Mouse (Mus musculus) limb, embryonic 12.5 days (tissue): ENCODE measurements at regions not wholly inside any gene's neighbourhood (a gene's known extent, or its start where the extent isn't known, plus 50 kb on each side); places are given as distances from the start of the nearest gene placed in this dataset.

Experiments
- ATAC-seq: fragments of 200-750 bp; cut with Nextera tagmentation; 2 replicates; pipeline ENCODE4 v1.8.0; 2017; ENCODE audit warnings: low read depth, moderate TSS enrichment; ENCODE audit not compliant: insufficient number of reproducible peaks, insufficient read depth, low FRiP score, low TSS enrichment
- H3K27ac ChIP-seq: fragments of 300-500 bp; sonication (generic); 2 replicates; pipeline ENCODE4 v1.5.1; 2016; ENCODE audit warnings: mild to moderate bottlenecking, moderate library complexity
- H3K27me3 ChIP-seq: fragments of 300-500 bp; sonication (generic); 2 replicates; pipeline ENCODE4 v1.6.1; 2016; ENCODE audit warnings: mild to moderate bottlenecking, moderate library complexity
- H3K36me3 ChIP-seq: fragments of 300-500 bp; sonication (generic); 2 replicates; pipeline ENCODE4 v1.6.1; 2016; ENCODE audit warnings: mild to moderate bottlenecking, moderate library complexity
- H3K4me1 ChIP-seq: fragments of 300-500 bp; sonication (generic); replicated peaks from 2 replicates; pipeline ENCODE4 v1.6.1; 2016
- H3K4me2 ChIP-seq: fragments of 300-500 bp; sonication (generic); 2 replicates; pipeline ENCODE4 v1.6.1; 2016; ENCODE audit warnings: mild to moderate bottlenecking, moderate library complexity
- H3K4me3 ChIP-seq: fragments of 300-500 bp; sonication (generic); replicated peaks from 2 replicates; pipeline ENCODE4 v1.5.1; 2016; ENCODE audit warnings: mild to moderate bottlenecking
- H3K9ac ChIP-seq: fragments of 300-500 bp; sonication (generic); replicated peaks from 2 replicates; pipeline ENCODE4 v1.6.1; 2016; ENCODE audit warnings: mild to moderate bottlenecking, moderate library complexity
- H3K9me3 ChIP-seq: fragments of 300-500 bp; sonication (generic); 2 replicates; pipeline ENCODE4 v1.6.1; 2016; ENCODE audit warnings: mild to moderate bottlenecking, moderate library complexity
- WGBS: fragments of 180-500 bp; shearing (Covaris S2); methylation state at CpG from one replicate; pipeline ENCODE4 v1.1.7; 2016; 5-methylcytosine and 5-hydroxymethylcytosine counted together

DNA sequence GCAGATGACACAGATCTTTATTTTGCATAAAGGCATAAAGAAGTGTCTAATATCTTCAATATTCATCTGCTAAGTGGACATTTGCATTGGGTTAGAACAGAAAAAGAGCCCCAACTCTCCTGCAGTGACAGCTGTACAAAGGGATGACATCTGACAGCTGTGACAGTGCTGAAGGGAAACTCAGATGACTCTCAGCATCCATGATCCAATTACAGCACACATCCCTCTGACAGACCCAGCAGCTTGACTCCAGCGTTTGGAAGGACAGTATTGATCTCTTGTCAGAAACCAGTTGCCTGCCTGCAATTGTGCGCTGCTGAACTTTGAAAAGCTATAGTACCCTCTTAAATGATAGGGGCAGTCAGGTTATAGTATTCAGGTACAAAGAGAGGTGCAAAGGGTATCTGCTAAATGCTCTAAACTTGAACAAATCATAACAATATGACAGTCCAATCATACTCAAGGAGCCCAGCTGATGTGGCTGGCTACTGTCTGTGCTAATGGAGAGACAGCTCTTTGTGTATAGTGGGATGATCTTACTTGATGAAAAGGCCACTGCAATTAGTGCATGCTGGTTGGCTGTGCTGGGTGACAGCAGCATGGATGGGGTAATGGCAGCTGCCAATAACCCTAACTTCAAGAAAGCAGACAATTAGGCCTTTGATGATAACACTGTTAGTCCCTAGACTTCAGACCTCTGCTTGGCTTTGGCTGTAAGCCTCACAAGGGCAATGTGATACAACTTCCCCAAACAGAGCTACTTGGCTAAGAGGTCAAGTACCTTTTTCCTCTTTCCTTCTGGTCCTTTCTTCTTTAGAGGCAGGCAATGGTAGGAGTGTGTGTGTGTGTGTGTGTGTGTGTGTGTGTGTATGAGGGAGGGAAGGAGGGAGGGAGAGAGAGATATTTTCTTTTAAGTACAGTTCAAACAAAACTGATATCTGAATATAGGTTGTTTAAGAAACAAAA is 662.9 kb downstream of the Nr4a2 start:
- Histone ChIP-seq H3K9me3 (no peaks in the 10 kb centered on the region), H3K27me3 (no peaks in the 10 kb centered on the region), H3K27ac (no peak overlapping the region), H3K4me1 (peaks cover 20% of the 10 kb centered on the region), H3K4me3 (no peak overlapping the region), H3K4me2 (no peak overlapping the region), H3K9ac (no peak overlapping the region), H3K36me3 (no peaks in the 10 kb centered on the region)
- ATAC-seq = no peak
- WGBS = 70% methylated on average over 2 of the region's 2 CpGs

DNA sequence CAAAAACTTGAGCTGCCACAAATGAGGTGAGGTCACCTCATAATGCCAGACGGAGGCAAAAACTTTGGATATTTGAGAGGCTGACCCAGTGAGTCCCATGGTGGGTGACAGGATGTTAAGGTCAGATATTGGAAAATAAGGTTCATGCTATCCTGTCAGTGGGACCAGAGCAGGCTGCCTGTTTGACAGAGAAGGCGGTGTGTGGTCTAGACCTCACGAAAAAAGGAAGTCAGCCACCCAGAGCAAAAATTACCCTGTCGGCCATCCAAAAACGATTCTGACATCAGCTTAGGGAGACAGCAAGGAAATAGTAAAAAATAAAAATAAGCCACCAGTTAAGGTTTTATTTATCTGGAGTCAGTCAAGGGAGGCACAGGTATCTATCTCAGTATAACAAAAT is 664.4 kb downstream of the Nr4a2 start:
- H3K27me3 ChIP-seq = no peaks in the 10 kb centered on the region
- no peak overlapping the region for H3K9ac ChIP-seq
- no peak overlapping the region for H3K4me2 ChIP-seq
- no peak for ATAC-seq
- H3K9me3 ChIP-seq = no peaks in the 10 kb centered on the region
- no peaks in the 10 kb centered on the region for H3K36me3 ChIP-seq
- WGBS = 63% methylated on average over 5 of the region's 5 CpGs
- no peak overlapping the region for H3K27ac ChIP-seq
- no peak overlapping the region for H3K4me3 ChIP-seq
- H3K4me1 ChIP-seq = peaks cover 26% of the 10 kb centered on the region

GRCm38 (mm10) chr2:56457594-56457993 is 666.2 kb downstream of the Nr4a2 start:
- Histone ChIP-seq H3K4me2 (no peak overlapping the region), H3K27ac (no peak overlapping the region), H3K9me3 (no peaks in the 10 kb centered on the region), H3K9ac (no peak overlapping the region), H3K4me3 (no peak overlapping the region), H3K36me3 (no peaks in the 10 kb centered on the region), H3K4me1 (peaks cover 26% of the 10 kb centered on the region), H3K27me3 (no peaks in the 10 kb centered on the region)
- ATAC-seq = peak; percentile 73; the same call in 1 of the 2 replicates
- WGBS = 4% methylated on average over 1 of the region's 1 CpGs

GRCm38 (mm10) chr2:56455856-56456395 is 667.9 kb downstream of the Nr4a2 start:
- peaks cover 26% of the 10 kb centered on the region for H3K4me1 ChIP-seq
- 0 out of 2 replicates have a peak, but pooled peaks have one; percentile 55 for ATAC-seq
- H3K9ac ChIP-seq = no peak overlapping the region
- 53% methylated on average over 10 of the region's 10 CpGs for WGBS
- no peak overlapping the region for H3K4me2 ChIP-seq
- H3K36me3 ChIP-seq = no peaks in the 10 kb centered on the region
- H3K27ac ChIP-seq = no peak overlapping the region
- no peak overlapping the region for H3K4me3 ChIP-seq
- no peaks in the 10 kb centered on the region for H3K27me3 ChIP-seq
- H3K9me3 ChIP-seq = no peaks in the 10 kb centered on the region

DNA sequence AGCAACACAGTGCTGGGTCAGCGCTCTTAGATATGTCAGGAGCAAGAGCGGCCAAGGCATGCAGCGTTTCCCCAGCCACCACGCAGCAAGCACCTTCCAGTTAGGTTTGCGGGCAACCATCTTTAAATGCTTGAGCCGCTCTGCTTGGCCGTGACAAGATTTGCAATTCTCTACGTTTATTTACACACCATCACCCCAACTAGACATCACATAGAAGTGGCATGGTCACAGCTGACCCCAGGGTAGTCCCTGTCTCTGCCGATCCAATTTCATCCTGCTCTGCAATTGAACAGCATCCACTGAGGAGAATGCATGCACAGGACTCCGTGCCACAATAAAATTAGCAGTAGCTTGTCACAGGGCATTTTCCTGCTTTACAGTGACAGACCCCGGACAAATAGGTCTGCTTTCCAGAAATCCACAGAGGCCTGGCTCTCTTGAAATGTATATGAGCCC is 669.2 kb downstream of the Nr4a2 start:
- no peak for ATAC-seq
- peaks cover 26% of the 10 kb centered on the region for H3K4me1 ChIP-seq
- peak overlapping the region; percentile 54 for H3K4me2 ChIP-seq
- no peaks in the 10 kb centered on the region for H3K36me3 ChIP-seq
- WGBS = 7% methylated on average over 11 of the region's 11 CpGs
- H3K27ac ChIP-seq = no peak overlapping the region
- H3K4me3 ChIP-seq = peak overlapping the region; percentile 21
- no peaks in the 10 kb centered on the region for H3K9me3 ChIP-seq
- 0 out of 2 replicates have a peak overlapping the region, but pooled peaks have one; percentile 12 for H3K9ac ChIP-seq
- H3K27me3 ChIP-seq = no peaks in the 10 kb centered on the region

GRCm38 (mm10) chr2:56440916-56441315 is 682.9 kb downstream of the Nr4a2 start:
- Histone ChIP-seq H3K4me1 (no peaks in the 10 kb centered on the region), H3K4me3 (no peak overlapping the region), H3K36me3 (no peaks in the 10 kb centered on the region), H3K4me2 (no peak overlapping the region), H3K27me3 (no peaks in the 10 kb centered on the region), H3K9ac (no peak overlapping the region), H3K9me3 (no peaks in the 10 kb centered on the region), H3K27ac (no peak overlapping the region)
- ATAC-seq = no peak
- WGBS = 81% methylated on average over 10 of the region's 10 CpGs
